Mouse (Mus musculus) lung, postnatal 36 days (tissue): ENCODE data around the gene Wnt9a.
"Not testable (repeated sequence)": the region's sequence is repeated elsewhere in the genome, so short reads cannot be mapped to it uniquely, and the experiment has no call there.

Experiments used
- DNase-seq: peaks from one replicate; pipeline ENCODE4 v3.0.0; 2022; ENCODE audit warnings: mixed read lengths

The Wnt9a gene

GRCm38 (mm10) chr11:59337955-59338735 lies 31.4 kb downstream of the Wnt9a start:
- peak; percentile 6 for DNase-seq

- DNase-seq: no peak
Measured at GRCm38 (mm10) chr11:59338736-59339120, 32.0 kb downstream of the Wnt9a start.

- no peak for DNase-seq
Measured at GRCm38 (mm10) chr11:59342956-59343355, 36.2 kb downstream of the Wnt9a start.

GRCm38 (mm10) chr11:59346166-59346910 lies 39.6 kb downstream of the Wnt9a start:
- peak; percentile 64 for DNase-seq

GRCm38 (mm10) chr11:59350326-59350725 lies 43.6 kb downstream of the Wnt9a start:
- no peak for DNase-seq

- DNase-seq: no peak
Measured at GRCm38 (mm10) chr11:59354793-59355192, 48.1 kb downstream of the Wnt9a start.

GRCm38 (mm10) chr11:59356874-59357289 lies 50.2 kb downstream of the Wnt9a start:
- no peak for DNase-seq

GRCm38 (mm10) chr11:59361291-59361690 lies 54.6 kb downstream of the Wnt9a start:
- DNase-seq: no peak

GRCm38 (mm10) chr11:59364007-59364406 lies 57.3 kb downstream of the Wnt9a start:
- DNase-seq: no peak

- DNase-seq: no peak
Measured at GRCm38 (mm10) chr11:59364417-59364816, 57.7 kb downstream of the Wnt9a start.

GRCm38 (mm10) chr11:59366031-59366430 lies 59.3 kb downstream of the Wnt9a start:
- no peak for DNase-seq

GRCm38 (mm10) chr11:59366633-59367032 lies 59.9 kb downstream of the Wnt9a start:
- DNase-seq: peak; percentile 6

- not testable (repeated sequence) for DNase-seq
Measured at GRCm38 (mm10) chr11:59367955-59368354, 61.2 kb downstream of the Wnt9a start.

GRCm38 (mm10) chr11:59369848-59370247 lies 63.1 kb downstream of the Wnt9a start:
- DNase-seq: no peak

- DNase-seq: no peak
Measured at GRCm38 (mm10) chr11:59375475-59375874, 68.7 kb downstream of the Wnt9a start, which contains the start of gene Prss38. TSS of gene Prss38 (minus strand) at chr11:59375657.

GRCm38 (mm10) chr11:59377999-59378398 lies 71.3 kb downstream of the Wnt9a start:
- DNase-seq: no peak

- no peak for DNase-seq
Measured at GRCm38 (mm10) chr11:59379547-59379946, 72.8 kb downstream of the Wnt9a start.
